Mouse (Mus musculus) heart, adult 2 months (tissue): ENCODE measurements around the gene Slc7a1. TPM values are rescaled to one million over a fixed set of nuclear protein-coding genes. Genes with fewer than 3 reads are reported as not detected.

Experiments
- DNase-seq, 2 experiments: peaks; one replicate each; pipeline ENCODE4 v3.0.0; 2021
- H3K27ac ChIP-seq: fragments of 200-600 bp; 2 replicates; pipeline ENCODE4 v1.8.1; 2022
- H3K27me3 ChIP-seq: fragments of 200-500 bp; 2 replicates; pipeline ENCODE4 v1.6.1; 2012; ENCODE audit warnings: mild to moderate bottlenecking, low read length, inconsistent platforms, mixed read lengths; ENCODE audit not compliant: control insufficient read depth, insufficient read depth
- H3K36me3 ChIP-seq: fragments of 200-500 bp; 2 replicates; pipeline ENCODE4 v1.6.1; 2012; ENCODE audit warnings: low read length, inconsistent platforms; ENCODE audit not compliant: control insufficient read depth, insufficient read depth
- H3K4me1 ChIP-seq: fragments of 200-500 bp; 2 replicates; pipeline ENCODE4 v1.6.1; 2011; ENCODE audit warnings: low read length; ENCODE audit not compliant: control insufficient read depth, insufficient read depth
- H3K4me3 ChIP-seq: fragments of 200-600 bp; 2 replicates; pipeline ENCODE4 v1.8.1; 2022
- H3K79me2 ChIP-seq: fragments of 200-500 bp; replicated peaks from 2 replicates; pipeline ENCODE4 v1.6.1; 2012; ENCODE audit warnings: mild to moderate bottlenecking, inconsistent platforms, low read length, moderate library complexity, mixed read lengths; ENCODE audit not compliant: control insufficient read depth, insufficient read depth
- H3K9ac ChIP-seq: fragments of 200-500 bp; 2 replicates; pipeline ENCODE4 v1.6.1; 2012; ENCODE audit warnings: low read depth, mild to moderate bottlenecking, control low read depth, inconsistent platforms, low read length, mixed read lengths
- CTCF ChIP-seq: fragments of 200-600 bp; IDR thresholded peaks from 2 replicates; pipeline ENCODE4 v1.8.1; 2022; ENCODE audit warnings: antibody characterized with exemption, mild to moderate bottlenecking, moderate library complexity
- EP300 ChIP-seq: fragments of 200-500 bp; IDR thresholded peaks from 2 replicates; pipeline ENCODE4 v1.6.1; 2011; ENCODE audit warnings: low read depth, low read length, control low read depth; ENCODE audit not compliant: insufficient read depth
- POLR2A ChIP-seq: fragments of 200-500 bp; IDR thresholded peaks from 2 replicates; pipeline ENCODE4 v1.6.1; 2011; ENCODE audit warnings: mild to moderate bottlenecking, low read depth, low read length, control low read depth; ENCODE audit not compliant: insufficient read depth
- WGBS: fragments of 180-500 bp; shearing (Covaris S2); methylation state at CpG from one replicate; pipeline ENCODE4 v1.1.7; 2018; 5-methylcytosine and 5-hydroxymethylcytosine counted together
- intact Hi-C: fragments of 180-260 bp; cut with DNase I; formaldehyde crosslinking; loops from one replicate; pipeline ENCODE4 v1.15.1; 2025
- polyA plus RNA-seq: library from polyadenylated mRNA; depleted of rRNA; stranded (reverse); fragments of >200 nt; gene quantifications from 2 replicates; pipeline ENCODE4 v1.2.3, GENCODE M21; 2012
- total RNA-seq, 2 experiments: library from RNA; stranded (reverse); gene quantifications; 2 replicates each; pipeline ENCODE4 v1.2.3; 2021

Gene Slc7a1
- total and polyA plus RNA-seq, 3 experiments, result 10.9 to 14.4 (median 14.0) TPM

DNA sequence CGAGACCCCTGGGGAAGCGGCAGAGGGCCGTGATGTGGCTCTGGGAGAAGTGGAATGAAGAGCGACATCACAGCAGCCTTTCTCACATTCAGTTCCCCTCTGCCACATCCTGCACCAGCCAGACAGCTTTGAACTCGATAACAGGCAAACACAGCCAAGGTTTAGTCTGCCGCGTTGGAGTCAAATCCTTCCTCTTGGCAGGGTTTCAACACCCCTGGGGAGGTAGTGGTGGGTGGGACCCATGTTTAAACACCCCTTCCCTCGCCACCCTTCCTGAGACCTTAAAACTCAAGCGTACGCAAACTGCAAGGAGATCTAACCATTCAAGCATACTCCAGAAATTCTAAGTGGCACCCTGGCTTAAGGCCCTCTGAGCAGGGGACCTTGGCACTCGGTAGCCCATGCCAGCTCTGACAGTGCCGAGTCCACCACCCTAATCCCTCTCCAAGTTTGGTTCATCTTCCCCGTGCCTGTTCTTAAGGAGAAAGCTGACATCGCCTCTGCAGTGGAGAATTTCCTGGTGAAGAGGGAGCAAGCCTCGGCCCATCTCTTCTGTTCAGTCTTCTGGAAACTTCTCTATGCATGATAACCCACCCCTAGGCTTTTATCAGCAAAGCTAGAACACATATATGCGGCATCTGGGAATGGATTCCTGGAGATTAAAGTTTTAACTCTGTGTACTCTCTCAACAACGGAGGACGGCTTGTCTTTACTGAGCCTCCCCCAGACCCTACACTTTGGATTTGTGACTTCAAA lies 11.3 kb downstream of the Slc7a1 start:
- H3K4me3 ChIP-seq, result no peak overlapping the region
- H3K4me1 ChIP-seq, result no peaks in the 10 kb centered on the region; the same call in 1 of the 2 replicates
- no peaks in the 10 kb centered on the region for H3K36me3 ChIP-seq
- intact Hi-C loops, result no loop called here
- H3K27me3 ChIP-seq, result no peaks in the 10 kb centered on the region
- H3K79me2 ChIP-seq, result no peaks in the 10 kb centered on the region
- no peak overlapping the region for H3K27ac ChIP-seq
- TF ChIP-seq POLR2A, result no peak
- no peak for TF ChIP-seq CTCF
- no peak for TF ChIP-seq EP300
- DNase-seq, result peak in 1 of 2 experiments; percentile 27
- 58% methylated on average over 18 of the region's 18 CpGs for WGBS
- H3K9ac ChIP-seq, result no peak overlapping the region

GRCm38 (mm10) chr5:148387820-148388219 lies 11.9 kb downstream of the Slc7a1 start:
- Histone ChIP-seq H3K9ac (no peak overlapping the region), H3K4me3 (no peak overlapping the region), H3K27me3 (no peaks in the 10 kb centered on the region), H3K79me2 (no peaks in the 10 kb centered on the region), H3K36me3 (no peaks in the 10 kb centered on the region), H3K27ac (no peak overlapping the region), H3K4me1 (no peaks in the 10 kb centered on the region; the same call in 1 of the 2 replicates)
- intact Hi-C loops, result no loop called here
- no peak for DNase-seq
- WGBS, result 91% methylated on average over 2 of the region's 2 CpGs
- TF ChIP-seq EP300 (no peak), CTCF (peak; percentile 49), POLR2A (no peak)

GRCm38 (mm10) chr5:148386471-148386870 lies 13.2 kb downstream of the Slc7a1 start:
- WGBS, result 93% methylated on average over 9 of the region's 9 CpGs
- Histone ChIP-seq H3K9ac (no peak overlapping the region), H3K36me3 (no peaks in the 10 kb centered on the region), H3K4me3 (no peak overlapping the region), H3K27me3 (no peaks in the 10 kb centered on the region), H3K4me1 (no peaks in the 10 kb centered on the region; the same call in 1 of the 2 replicates), H3K79me2 (no peaks in the 10 kb centered on the region), H3K27ac (no peak overlapping the region)
- intact Hi-C loops, result no loop called here
- TF ChIP-seq EP300 (no peak), POLR2A (no peak), CTCF (peak; percentile 56)
- DNase-seq, result no peak

DNA sequence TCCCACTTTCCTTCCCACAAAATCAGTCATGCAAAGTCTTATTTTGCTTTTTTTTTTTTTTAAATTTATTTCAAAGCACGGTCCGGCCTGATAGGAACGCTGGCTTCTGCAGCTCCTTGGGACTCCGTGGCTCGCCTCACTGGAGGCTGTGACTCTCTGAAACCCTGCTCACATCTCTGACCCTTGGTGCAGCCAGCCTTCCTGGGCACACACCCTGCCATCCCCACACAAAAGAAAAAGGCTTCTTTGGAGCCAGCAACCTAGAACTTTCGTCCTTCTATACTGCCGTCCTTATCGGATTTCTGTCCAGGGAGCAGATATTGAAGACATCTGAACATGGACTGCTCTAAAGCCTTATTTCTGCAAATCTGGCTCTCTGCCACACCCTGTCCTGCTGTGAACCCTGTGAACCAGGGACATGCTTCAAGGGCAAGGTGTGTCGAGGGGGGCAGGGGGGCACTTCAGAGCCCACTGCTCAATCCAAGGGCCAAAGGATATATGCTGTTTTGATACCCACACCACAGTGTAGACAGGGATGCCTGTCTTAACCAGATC lies 15.1 kb downstream of the Slc7a1 start:
- no peak overlapping the region for H3K9ac ChIP-seq
- no peaks in the 10 kb centered on the region; the same call in 1 of the 2 replicates for H3K4me1 ChIP-seq
- DNase-seq, result no peak
- H3K79me2 ChIP-seq, result no peaks in the 10 kb centered on the region
- 66% methylated on average over 9 of the region's 9 CpGs for WGBS
- intact Hi-C loops, result no loop called here
- no peak for TF ChIP-seq CTCF
- no peak for TF ChIP-seq EP300
- H3K27ac ChIP-seq, result no peak overlapping the region
- no peak overlapping the region for H3K4me3 ChIP-seq
- no peaks in the 10 kb centered on the region for H3K27me3 ChIP-seq
- H3K36me3 ChIP-seq, result no peaks in the 10 kb centered on the region

GRCm38 (mm10) chr5:148383841-148384500 lies 15.7 kb downstream of the Slc7a1 start:
- DNase-seq, result no peak
- Histone ChIP-seq H3K9ac (no peak overlapping the region), H3K79me2 (no peaks in the 10 kb centered on the region), H3K4me1 (no peaks in the 10 kb centered on the region; the same call in 1 of the 2 replicates), H3K36me3 (no peaks in the 10 kb centered on the region), H3K4me3 (no peak overlapping the region), H3K27me3 (no peaks in the 10 kb centered on the region), H3K27ac (no peak overlapping the region)
- intact Hi-C loops, result no loop called here
- 37% methylated on average over 14 of the region's 14 CpGs for WGBS
- no peak for TF ChIP-seq POLR2A
- no peak for TF ChIP-seq CTCF
- no peak for TF ChIP-seq EP300

GRCm38 (mm10) chr5:148381083-148381482 lies 18.6 kb downstream of the Slc7a1 start:
- Histone ChIP-seq H3K27ac (no peak overlapping the region), H3K79me2 (no peaks in the 10 kb centered on the region), H3K4me3 (no peak overlapping the region), H3K36me3 (no peaks in the 10 kb centered on the region), H3K27me3 (no peaks in the 10 kb centered on the region), H3K9ac (no peak overlapping the region), H3K4me1 (no peaks in the 10 kb centered on the region)
- no peak for DNase-seq
- 69% methylated on average over 8 of the region's 8 CpGs for WGBS
- TF ChIP-seq POLR2A (no peak), EP300 (no peak), CTCF (no peak)
- intact Hi-C loops, result no loop called here
